Mouse (Mus musculus): ENCODE data around the gene Apela.

- no peak for TF ChIP-seq CTCF (IDR thresholded peaks at IDR 0.05)
- no peak for TF ChIP-seq EP300 (IDR thresholded peaks at IDR 0.05)
These were observed 33.9 kb upstream of the Apela start for GRCm38 (mm10) chr8:65070996-65071395.
